Mouse (Mus musculus) retina, embryonic 14.5 days (tissue): ENCODE results near the gene Ralgds.
"Not testable (repeated sequence)": the region's sequence is repeated elsewhere in the genome, so short reads cannot be mapped to it uniquely, and the experiment has no call there.

Source experiments
- DNase-seq: peaks from one replicate; pipeline ENCODE4 v3.0.0-alpha.2; 2015; ENCODE audit warnings: low spot score

Gene Ralgds

GRCm38 (mm10) chr2:28512798-28513401 is at the start of gene Ralgds:
TSS of gene Ralgds (plus strand) at chr2:28513125.
- DNase-seq: peak; percentile 76

GRCm38 (mm10) chr2:28463919-28464318 is 49.0 kb upstream of the Ralgds start:
- DNase-seq: peak; percentile 66

GRCm38 (mm10) chr2:28464919-28465318 is 48.0 kb upstream of the Ralgds start:
- DNase-seq: no peak

GRCm38 (mm10) chr2:28465836-28466518 is 46.9 kb upstream of the Ralgds start, which contains the start of gene 1700007K13Rik:
TSS of gene 1700007K13Rik (minus strand) at chr2:28466332.
- DNase-seq: peak; percentile 76

- peak; percentile 94 for DNase-seq
Observed at GRCm38 (mm10) chr2:28467860-28468485, 45.0 kb upstream of the Ralgds start, which contains the start of gene Mrps2. TSS of gene Mrps2 (plus strand) at chr2:28468066.

GRCm38 (mm10) chr2:28468486-28469225 is 44.3 kb upstream of the Ralgds start:
- DNase-seq: no peak

- DNase-seq: no peak
Observed at GRCm38 (mm10) chr2:28469461-28469860, 43.5 kb upstream of the Ralgds start.

- DNase-seq: no peak
Observed at GRCm38 (mm10) chr2:28470591-28470990, 42.3 kb upstream of the Ralgds start.

- not testable (repeated sequence) for DNase-seq
Observed at GRCm38 (mm10) chr2:28472011-28472410, 40.9 kb upstream of the Ralgds start.

- DNase-seq: not testable (repeated sequence)
Observed at GRCm38 (mm10) chr2:28477993-28478392, 34.9 kb upstream of the Ralgds start.

- no peak for DNase-seq
Observed at GRCm38 (mm10) chr2:28479208-28480204, 33.4 kb upstream of the Ralgds start.

- no peak for DNase-seq
Observed at GRCm38 (mm10) chr2:28483861-28484260, 29.1 kb upstream of the Ralgds start.

- no peak for DNase-seq
Observed at GRCm38 (mm10) chr2:28494521-28494920, 18.4 kb upstream of the Ralgds start.

- no peak for DNase-seq
Observed at GRCm38 (mm10) chr2:28495207-28495756, 17.6 kb upstream of the Ralgds start.

- no peak for DNase-seq
Observed at GRCm38 (mm10) chr2:28495801-28496595, 16.9 kb upstream of the Ralgds start.

GRCm38 (mm10) chr2:28496671-28497070 is 16.3 kb upstream of the Ralgds start, which contains the start of gene Gbgt1:
TSS of gene Gbgt1 (plus strand) at chr2:28496891.
- no peak for DNase-seq

GRCm38 (mm10) chr2:28497561-28497960 is 15.4 kb upstream of the Ralgds start:
- no peak for DNase-seq

- no peak for DNase-seq
Observed at GRCm38 (mm10) chr2:28498431-28498830, 14.5 kb upstream of the Ralgds start.

- no peak for DNase-seq
Observed at GRCm38 (mm10) chr2:28502987-28503386, 9.9 kb upstream of the Ralgds start.

- no peak for DNase-seq
Observed at GRCm38 (mm10) chr2:28504676-28505075, 8.2 kb upstream of the Ralgds start.
